Mouse (Mus musculus): Measurements from ENCODE around the gene Cntn1. TPM values are rescaled to one million over a fixed set of nuclear protein-coding genes. Genes with fewer than 3 reads are reported as not detected.

Cntn1 gene
- total RNA-seq, 2 experiments from 2014 or later, result 308 to 312 TPM

- no peak for DNase-seq (ENCODE audit: low spot score in 2 of 2)
Measured at GRCm38 (mm10) chr15:92134254-92134653, 83.3 kb downstream of the Cntn1 start.

GRCm38 (mm10) chr15:92137026-92137425 is 86.1 kb downstream of the Cntn1 start:
- DNase-seq (ENCODE audit: low spot score in 2 of 2), result no peak

GRCm38 (mm10) chr15:92141972-92142371 is 91.0 kb downstream of the Cntn1 start:
- no peak for DNase-seq (ENCODE audit: low spot score in 2 of 2)

- no peak for DNase-seq (ENCODE audit: low spot score in 2 of 2)
Measured at GRCm38 (mm10) chr15:92154921-92155320, 104.0 kb downstream of the Cntn1 start.

GRCm38 (mm10) chr15:92160855-92161162 is 109.8 kb downstream of the Cntn1 start:
- peak in 1 of 2 experiments; percentile 39 for DNase-seq (ENCODE audit: low spot score in 2 of 2)

GRCm38 (mm10) chr15:92161163-92162025 is 110.4 kb downstream of the Cntn1 start:
- DNase-seq (ENCODE audit: low spot score in 2 of 2), result peak; percentile 35 to 69

- no peak for DNase-seq (ENCODE audit: low spot score in 2 of 2)
Measured at GRCm38 (mm10) chr15:92162835-92163234, 111.9 kb downstream of the Cntn1 start.

GRCm38 (mm10) chr15:92164127-92164526 is 113.2 kb downstream of the Cntn1 start:
- DNase-seq (ENCODE audit: low spot score in 2 of 2), result peak in 1 of 2 experiments; percentile 69

- DNase-seq (ENCODE audit: low spot score in 2 of 2), result peak; percentile 83 to 87
Measured at GRCm38 (mm10) chr15:92166266-92166665, 115.3 kb downstream of the Cntn1 start.

GRCm38 (mm10) chr15:92175739-92176138 is 124.8 kb downstream of the Cntn1 start:
- DNase-seq (ENCODE audit: low spot score in 2 of 2), result no peak

- DNase-seq (ENCODE audit: low spot score in 2 of 2), result no peak
Measured at GRCm38 (mm10) chr15:92177413-92177812, 126.4 kb downstream of the Cntn1 start.

GRCm38 (mm10) chr15:92185484-92185883 is 134.5 kb downstream of the Cntn1 start:
- no peak for DNase-seq (ENCODE audit: low spot score in 2 of 2)

GRCm38 (mm10) chr15:92190000-92190399 is 139.0 kb downstream of the Cntn1 start:
- DNase-seq (ENCODE audit: low spot score in 2 of 2), result no peak

GRCm38 (mm10) chr15:92200326-92200985 is 149.5 kb downstream of the Cntn1 start:
- no peak for DNase-seq (ENCODE audit: low spot score in 2 of 2)

- no peak for DNase-seq (ENCODE audit: low spot score in 2 of 2)
Measured at GRCm38 (mm10) chr15:92206695-92207094, 155.7 kb downstream of the Cntn1 start.

GRCm38 (mm10) chr15:92209778-92210177 is 158.8 kb downstream of the Cntn1 start:
- DNase-seq (ENCODE audit: low spot score in 2 of 2), result peak in 1 of 2 experiments; percentile 53

- DNase-seq (ENCODE audit: low spot score in 2 of 2), result no peak
Measured at GRCm38 (mm10) chr15:92210486-92211235, 159.7 kb downstream of the Cntn1 start.

GRCm38 (mm10) chr15:92215841-92216240 is 164.9 kb downstream of the Cntn1 start:
- no peak for DNase-seq (ENCODE audit: low spot score in 2 of 2)

GRCm38 (mm10) chr15:92221446-92221845 is 170.5 kb downstream of the Cntn1 start:
- no peak for DNase-seq (ENCODE audit: low spot score in 2 of 2)

- DNase-seq (ENCODE audit: low spot score in 2 of 2), result peak; percentile 22 to 34
Measured at GRCm38 (mm10) chr15:92231386-92231785, 180.4 kb downstream of the Cntn1 start.

- DNase-seq (ENCODE audit: low spot score in 2 of 2), result peak; percentile 16 to 58
Measured at GRCm38 (mm10) chr15:92235836-92236235, 184.9 kb downstream of the Cntn1 start.
